ENCODE assay signal across 8 mouse cellular contexts in the genomic region with DNA sequence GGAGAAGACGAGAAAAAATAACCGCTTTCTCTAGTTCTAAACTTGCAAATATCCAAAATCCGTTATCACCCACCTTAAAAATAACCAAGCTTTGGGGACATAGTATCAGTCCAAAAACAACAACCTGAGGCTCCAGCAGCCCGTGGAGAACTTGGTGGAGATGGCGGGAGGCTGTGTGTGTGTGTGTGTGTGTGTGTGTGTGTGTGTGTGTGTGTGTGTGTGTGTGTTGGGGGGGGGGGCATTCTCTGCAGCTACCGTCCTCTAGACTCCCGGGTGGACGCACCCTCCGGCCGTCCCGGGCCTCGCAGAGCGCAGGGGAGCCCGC. TPM values are rescaled to one million over a fixed set of nuclear protein-coding genes. Genes with fewer than 3 reads are reported as not detected.
DNase-seq lines count a peak whose midpoint lies in the region; ATAC-seq and TF ChIP-seq lines count a peak whose summit lies in the region.

No protein-coding gene starts in this region.

- TF ChIP-seq POLR2A in CH12.LX (IDR thresholded peaks at IDR 0.05; ENCODE audit: low read depth, low read length): no peak

- H3K4me3 ChIP-seq in heart, embryonic 13.5 days: peak overlapping the region; percentile 74
- peak overlapping the region in 2 of 3 experiments; percentile 13 to 65 for H3K4me3 ChIP-seq in CH12.LX (replicated peaks in 1 of 3; ENCODE audit: low read depth in 2 of 3, low read length in 2 of 3, poor library complexity in 1 of 3)
- peak overlapping the region; percentile 70 for H3K4me3 ChIP-seq in forebrain, postnatal 0 days (ENCODE audit: low read depth, low read length)

- H3K9ac ChIP-seq in heart, embryonic 13.5 days: peak overlapping the region; percentile 87
- peak overlapping the region; percentile 10 for H3K9ac ChIP-seq in CH12.LX (ENCODE audit: insufficient read depth, low read depth)
- H3K9ac ChIP-seq in forebrain, postnatal 0 days: peak overlapping the region; percentile 64

- no peak for DNase-seq in heart, postnatal 10 days
- no peak for DNase-seq in CH12.LX (ENCODE audit: extremely low read depth)
- DNase-seq in forebrain, postnatal 0 days: peak; percentile 21
- no peak for DNase-seq in urinary bladder, postnatal 4 days (ENCODE audit: low spot score in 2 of 2)
- DNase-seq in adrenal gland, postnatal 10 days: no peak

- H3K4me2 ChIP-seq in heart, embryonic 13.5 days: peak overlapping the region; percentile 73
- peak overlapping the region; percentile 95 for H3K4me2 ChIP-seq in CH12.LX (ENCODE audit: insufficient read depth, low read depth, poor library complexity, severe bottlenecking)
- peak overlapping the region; percentile 48 for H3K4me2 ChIP-seq in forebrain, postnatal 0 days (ENCODE audit: low read depth)

- dilution Hi-C loops in CH12.LX (cut with MboI; ENCODE audit: extremely low pct_ligation_motif_present, extremely low pct_unique_long_range_greater_than_20kb, low sequenced_read_pairs): no loop called here

- peak overlapping the region; percentile 78 for H3K27ac ChIP-seq in heart, embryonic 13.5 days (replicated peaks)
- H3K27ac ChIP-seq in CH12.LX (ENCODE audit: insufficient read depth, low read depth): no peak overlapping the region
- peak overlapping the region; percentile 79 for H3K27ac ChIP-seq in forebrain, postnatal 0 days (ENCODE audit: low read depth, low read length)

- no peak for TF ChIP-seq EP300 in CH12.LX (IDR thresholded peaks at IDR 0.05; ENCODE audit: low read length)

- in situ Hi-C loops in CH12.LX (cut with MboI; ENCODE audit: low pct_ligation_motif_present, low pct_unique_long_range_greater_than_20kb, low sequenced_read_pairs): no loop called here

- H3K79me2 ChIP-seq in CH12.LX (replicated peaks; ENCODE audit: control insufficient read depth, extremely low read depth, insufficient read depth, poor library complexity, severe bottlenecking): no peaks in the 10 kb centered on the region

- no peak for ATAC-seq in heart, embryonic 13.5 days (ENCODE audit: extremely low read depth, insufficient number of reproducible peaks, low FRiP score, low TSS enrichment)
- no peak for ATAC-seq in forebrain, postnatal 0 days
- ATAC-seq in megakaryocyte progenitor cell, adult 5-6 weeks (replicated peaks; ENCODE audit: poor library complexity): 0 out of 2 replicates have a peak, but pooled peaks have one; percentile 1
- no peak for ATAC-seq in cerebellum, adult (ENCODE audit: insufficient number of reproducible peaks, low FRiP score, low TSS enrichment)

- peaks cover 10% of the 10 kb centered on the region for H3K36me3 ChIP-seq in heart, embryonic 13.5 days
- no peaks in the 10 kb centered on the region for H3K36me3 ChIP-seq in CH12.LX (replicated peaks in 1 of 2; ENCODE audit: control insufficient read depth in 1 of 2, insufficient read depth in 1 of 2, low read length in 1 of 2)
- H3K36me3 ChIP-seq in forebrain, postnatal 0 days (ENCODE audit: insufficient read depth): no peaks in the 10 kb centered on the region

- intact Hi-C loops in heart, postnatal 10 days (cut with DNase I): loop anchor here (5.0 kb wide), 1 partner anchor 41 kb away; no protein-coding TSS in a partner anchor

- no peak for TF ChIP-seq CTCF in CH12.LX (conservative IDR thresholded peaks at IDR 0.05 in 1 of 2, IDR thresholded peaks at IDR 0.05 in 1 of 2; ENCODE audit: low read depth in 2 of 2, low read length in 2 of 2)
- TF ChIP-seq CTCF in forebrain, postnatal 0 days (IDR thresholded peaks at IDR 0.05; ENCODE audit: low read depth): no peak

- no peak for TF ChIP-seq RAD21 in CH12.LX (IDR thresholded peaks at IDR 0.05; ENCODE audit: low read depth, low read length)

- H3K27me3 ChIP-seq in heart, embryonic 13.5 days (replicated peaks): no peaks in the 10 kb centered on the region
- H3K27me3 ChIP-seq in CH12.LX (replicated peaks): no peaks in the 10 kb centered on the region
- no peaks in the 10 kb centered on the region for H3K27me3 ChIP-seq in forebrain, postnatal 0 days (ENCODE audit: insufficient read depth, low read length)

- peaks cover 29% of the 10 kb centered on the region for H3K4me1 ChIP-seq in heart, embryonic 13.5 days
- H3K4me1 ChIP-seq in CH12.LX (ENCODE audit: control insufficient read depth in 1 of 2, insufficient read depth in 2 of 2): peaks cover 6 to 11% of the 10 kb centered on the region in 2 experiments; a peak in 3 of 4 replicates
- H3K4me1 ChIP-seq in forebrain, postnatal 0 days (ENCODE audit: insufficient read depth): 0 out of 2 replicates have a peak, but pooled peaks cover 4% of the 10 kb centered on the region

- WGBS in heart, embryonic 13.5 days: 13% methylated on average over 4 of the region's 14 CpGs
- 6% methylated on average over 14 of the region's 14 CpGs for WGBS in forebrain, postnatal 0 days

- H3K9me3 ChIP-seq in heart, embryonic 13.5 days: 0 out of 2 replicates have a peak, but pooled peaks cover 3% of the 10 kb centered on the region
- no peaks in the 10 kb centered on the region for H3K9me3 ChIP-seq in CH12.LX (replicated peaks; ENCODE audit: low read length)
- no peaks in the 10 kb centered on the region for H3K9me3 ChIP-seq in forebrain, postnatal 0 days (ENCODE audit: low read length)

TF ChIP-seq in CH12.LX, 34 proteins besides CTCF, POLR2A, EP300 and RAD21:
- TF ChIP-seq PAX5 (IDR thresholded peaks at IDR 0.05; ENCODE audit: low read length): no peak
- TF ChIP-seq UBTF (IDR thresholded peaks at IDR 0.05; ENCODE audit: low read depth, low read length): 0 out of 2 replicates have a peak, but pooled peaks have one; percentile 36
- TF ChIP-seq ZNF384 (IDR thresholded peaks at IDR 0.05; ENCODE audit: low read depth, low read length): no peak

RNA-seq across cellular contexts. Expression of a gene that starts 0.4 kb away (rescaled TPM):
- polyA plus RNA-seq in heart, embryonic 13.5 days (2015; fragmentation: Nextera tagmentation; extraction: Ambion mirVana): 50.4 and 53.4 TPM in 2 replicates
- total RNA-seq in heart, postnatal 10 days (2021): 10 to 100 TPM; 39.9 to 40.4 TPM
- total RNA-seq in CH12.LX (2012; rRNA removed) (1.8 and 5.0 TPM in 2 replicates), CH12.LX (2014; rRNA removed) (0.38 and 0.50 TPM in 2 replicates)
- polyA plus RNA-seq in CH12.LX (2012; ENCODE audit: insufficient read length, low read depth): 0.38 and 0.41 TPM in 2 replicates
- total RNA-seq in forebrain, postnatal 0 days (2014; rRNA removed): 125 and 135 TPM in 2 replicates
- polyA plus RNA-seq in forebrain, postnatal 0 days (2015; fragmentation: Nextera tagmentation; extraction: Ambion mirVana): 131 and 136 TPM in 2 replicates
- total RNA-seq in megakaryocyte progenitor cell, adult 5-6 weeks (2015): 2.1 and 8.3 TPM in 2 replicates
- total RNA-seq in megakaryocyte progenitor cell, adult 5-6 weeks (2017): 3.0 and 13.7 TPM in 2 replicates
- 10 to 100 TPM; 37.2 to 50.5 TPM for total RNA-seq in adrenal gland, postnatal 10 days (2021)

Comparison
In these comparisons a context has a peak if more than half of its experiments do, and no peak if none do; other contexts are left out.
1. H3K9ac ChIP-seq: peak in every context shown above with its lines; median percentile 87 in heart, embryonic 13.5 days; 64 in forebrain, postnatal 0 days; 10 in CH12.LX.